Mouse (Mus musculus) effector memory CD4-positive, alpha-beta T cell, adult 5 months (primary cell): ENCODE measurements around the gene C1qc. TPM values are rescaled to one million over a fixed set of nuclear protein-coding genes. Genes with fewer than 3 reads are reported as not detected.

Experiments
- polyA plus RNA-seq: library from polyadenylated mRNA; unstranded; fragments of 100-300 nt; shearing (Covaris generic); gene quantifications from one replicate; pipeline ENCODE4 v1.2.1, GENCODE M21; 2017

Gene C1qc
- polyA plus RNA-seq, result 0.74 TPM

GRCm38 (mm10) chr4:136892811-136893210, at the start of gene C1qc:
C1qc (minus strand) TSS chr4:136893065.

GRCm38 (mm10) chr4:136898637-136899036, 5.8 kb upstream of the C1qc start, which contains the start of gene C1qa:
C1qa (minus strand) TSS chr4:136898803.

GRCm38 (mm10) chr4:136886101-136886500, 6.8 kb downstream of the C1qc start, which contains the start of gene C1qb:
C1qb (minus strand) TSS chr4:136886187.

Other genes with a start within 250 kb of the C1qc start
- gene Ephb2, start 57.1 kb downstream of the C1qc start, polyA plus RNA-seq, result not detected
- gene C1qb, start 6.9 kb downstream of the C1qc start, polyA plus RNA-seq, result 0.92 TPM
- gene C1qa, start 5.7 kb upstream of the C1qc start, polyA plus RNA-seq, result 0.61 TPM
- not detected for gene Epha8, start 63.8 kb upstream of the C1qc start, polyA plus RNA-seq
- gene Zbtb40, start 155.7 kb upstream of the C1qc start, polyA plus RNA-seq, result 7.4 TPM